Mouse (Mus musculus) heart, embryonic 10.5 days (tissue): ENCODE measurements around the gene Gramd1a. TPM values are rescaled to one million over a fixed set of nuclear protein-coding genes. Genes with fewer than 3 reads are reported as not detected.
A peak's percentile ranks its signal among the peaks of the same experiment; 100 is the strongest.

ENCODE experiments used
- DNase-seq: peaks from one replicate; pipeline ENCODE4 v3.0.0-alpha.2; 2017; ENCODE audit warnings: low spot score
- H3K27ac ChIP-seq: fragments of 300-500 bp; sonication (generic); 2 replicates; pipeline ENCODE4 v1.5.1; 2016; ENCODE audit warnings: mild to moderate bottlenecking
- H3K27me3 ChIP-seq: fragments of 300-500 bp; sonication (generic); 2 replicates; pipeline ENCODE4 v1.6.1; 2016; ENCODE audit warnings: mild to moderate bottlenecking; ENCODE audit not compliant: poor library complexity, insufficient read depth, severe bottlenecking
- H3K36me3 ChIP-seq: fragments of 300-500 bp; sonication (generic); 2 replicates; pipeline ENCODE4 v1.6.1; 2016; ENCODE audit warnings: mild to moderate bottlenecking, moderate library complexity
- H3K4me1 ChIP-seq: fragments of 300-500 bp; sonication (generic); 2 replicates; pipeline ENCODE4 v1.6.1; 2016; ENCODE audit warnings: mild to moderate bottlenecking
- H3K4me3 ChIP-seq: fragments of 300-500 bp; sonication (generic); 2 replicates; pipeline ENCODE4 v1.5.1; 2016; ENCODE audit warnings: mild to moderate bottlenecking, moderate library complexity
- H3K9me3 ChIP-seq: fragments of 300-500 bp; sonication (generic); 2 replicates; pipeline ENCODE4 v1.6.1; 2016; ENCODE audit warnings: mild to moderate bottlenecking, moderate library complexity
- WGBS: fragments of 180-500 bp; shearing (Covaris S2); methylation state at CpG from one replicate; pipeline ENCODE4 v1.1.7; 2016; 5-methylcytosine and 5-hydroxymethylcytosine counted together
- polyA plus RNA-seq: library from polyadenylated mRNA; unstranded; fragments of >200 nt; fragmentation: Nextera tagmentation; extraction: Ambion mirVana; gene quantifications from 2 replicates; pipeline ENCODE4 v1.2.1, GENCODE M21; 2016

Gene Gramd1a
- polyA plus RNA-seq, 1 experiment from 2014 or later: 70.9 TPM

DNA sequence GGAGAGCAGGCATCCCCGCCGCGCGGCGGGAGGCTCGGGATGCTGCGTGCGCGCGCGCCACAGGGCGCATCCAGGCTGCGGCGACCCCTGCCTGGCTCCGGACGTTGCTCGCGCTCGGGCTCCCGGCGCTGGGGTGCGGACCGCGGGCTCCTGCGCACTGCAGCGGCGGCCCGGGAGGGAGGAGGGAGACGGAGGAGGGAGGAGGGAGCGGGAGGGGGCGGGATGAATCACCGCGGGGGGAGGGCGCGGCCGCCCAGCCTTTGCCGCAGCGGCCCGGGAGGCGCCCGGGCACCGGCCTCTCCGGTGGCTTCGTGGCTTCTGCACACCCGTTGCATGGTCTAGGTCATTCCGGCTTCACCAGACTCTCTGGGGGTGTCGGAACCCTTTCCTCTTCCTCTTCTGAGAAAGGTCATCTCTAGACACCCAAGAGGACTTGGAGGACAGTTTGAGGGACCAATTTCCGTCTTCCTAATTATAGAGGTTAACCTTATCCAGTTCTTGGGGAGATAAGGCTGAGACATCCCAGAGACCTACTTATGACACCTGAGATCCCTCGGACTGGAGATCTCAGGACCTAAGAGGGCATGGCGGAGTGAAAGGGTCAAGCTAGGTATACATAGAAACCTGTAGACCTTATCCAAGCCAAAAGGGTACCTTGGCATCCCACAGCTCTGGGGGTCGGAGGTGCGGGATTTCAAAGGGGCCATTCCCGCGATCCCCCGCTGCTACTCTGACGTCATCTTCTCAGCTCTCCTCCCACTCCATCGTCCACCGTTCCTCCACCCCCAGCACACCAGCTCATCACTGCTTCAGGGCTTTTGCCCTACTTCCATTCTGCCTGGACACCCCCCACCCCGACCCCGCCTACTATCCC, 28.6 kb downstream of the Gramd1a start, which contains the start of gene Scn1b:
Scn1b (minus strand) TSS at position 153 of the 874 bp plus-strand sequence.
- Histone ChIP-seq H3K27ac (peak within 1 kb of the TSS; percentile 83), H3K36me3 (peaks cover 37% of the 10 kb centered on the region), H3K4me1 (peaks cover 25% of the 10 kb centered on the region), H3K4me3 (peak within 1 kb of the TSS; percentile 64), H3K27me3 (peaks cover 37% of the 10 kb centered on the region), H3K9me3 (no peaks in the 10 kb centered on the region)
- 2% methylated on average over 59 of the region's 60 CpGs for WGBS
- no peak for DNase-seq

DNA sequence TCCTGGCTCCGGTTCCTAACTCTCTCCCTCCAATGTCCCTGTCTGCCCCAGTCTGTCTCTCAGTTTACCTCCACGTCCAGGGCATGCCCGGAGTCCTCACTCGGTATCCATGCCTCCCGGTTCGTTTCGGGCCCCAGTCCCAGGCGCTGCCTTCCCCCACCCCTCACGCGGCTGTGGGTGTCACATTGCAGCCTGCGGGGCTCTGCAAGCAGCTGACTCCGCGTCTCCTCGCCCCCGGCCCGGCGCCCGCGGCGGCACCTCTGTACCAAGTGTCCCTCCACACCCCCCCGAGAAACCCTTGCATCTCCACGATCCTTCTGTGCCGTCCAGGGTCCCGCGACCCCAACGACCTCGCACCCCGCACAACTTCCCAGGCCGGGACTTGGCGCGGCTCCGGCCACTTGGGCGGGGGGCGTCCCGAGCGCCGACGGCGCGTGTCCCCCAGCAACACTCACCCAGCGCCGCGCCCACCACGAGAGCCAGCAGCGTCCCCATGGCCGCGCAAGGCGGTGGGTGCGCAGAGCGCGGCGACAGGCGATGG, 29.4 kb downstream of the Gramd1a start:
- peak overlapping the region; percentile 83 for H3K27ac ChIP-seq
- H3K9me3 ChIP-seq: no peaks in the 10 kb centered on the region
- H3K36me3 ChIP-seq: peaks cover 29% of the 10 kb centered on the region
- peaks cover 37% of the 10 kb centered on the region for H3K27me3 ChIP-seq
- H3K4me1 ChIP-seq: peaks cover 25% of the 10 kb centered on the region
- DNase-seq: no peak
- H3K4me3 ChIP-seq: peak overlapping the region; percentile 64
- under 1% methylated on average over 53 of the region's 53 CpGs for WGBS

- WGBS: 76% methylated on average over 13 of the region's 13 CpGs
- H3K27ac ChIP-seq: no peak overlapping the region
- H3K9me3 ChIP-seq: no peaks in the 10 kb centered on the region
- peaks cover 37% of the 10 kb centered on the region for H3K27me3 ChIP-seq
- peaks cover 18% of the 10 kb centered on the region for H3K36me3 ChIP-seq
- DNase-seq: no peak
- H3K4me1 ChIP-seq: peaks cover 25% of the 10 kb centered on the region
- H3K4me3 ChIP-seq: no peak overlapping the region
These were observed 30.6 kb downstream of the Gramd1a start for GRCm38 (mm10) chr7:31125116-31125515.

GRCm38 (mm10) chr7:31124381-31124780, 31.3 kb downstream of the Gramd1a start:
- no peak for DNase-seq
- no peaks in the 10 kb centered on the region for H3K9me3 ChIP-seq
- 75% methylated on average over 5 of the region's 5 CpGs for WGBS
- peaks cover 37% of the 10 kb centered on the region for H3K27me3 ChIP-seq
- H3K4me1 ChIP-seq: peaks cover 25% of the 10 kb centered on the region
- no peak overlapping the region for H3K4me3 ChIP-seq
- no peak overlapping the region for H3K27ac ChIP-seq
- H3K36me3 ChIP-seq: peaks cover 10% of the 10 kb centered on the region

DNA sequence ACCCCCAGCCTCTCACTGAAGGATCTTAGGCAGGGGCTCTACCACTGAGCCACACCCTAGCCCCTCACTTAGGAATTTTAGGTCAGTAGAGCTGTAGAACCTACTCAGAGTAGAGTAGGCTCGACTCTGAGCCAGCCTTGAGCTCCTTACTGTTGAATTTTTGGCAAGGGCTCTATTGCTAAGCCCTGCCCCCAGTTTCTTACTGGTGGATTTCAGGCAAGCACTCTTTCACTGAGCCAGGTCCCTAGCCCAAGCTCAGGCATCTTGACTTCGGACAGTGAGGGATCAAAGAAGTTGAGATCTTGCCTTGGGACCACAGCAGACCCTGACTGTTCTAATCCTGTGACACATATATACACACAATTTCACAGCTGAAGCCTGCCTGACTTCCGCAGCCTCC, 32.0 kb downstream of the Gramd1a start:
- Histone ChIP-seq H3K27ac (no peak overlapping the region), H3K36me3 (peaks cover 3% of the 10 kb centered on the region), H3K4me1 (peaks cover 25% of the 10 kb centered on the region), H3K27me3 (peaks cover 37% of the 10 kb centered on the region), H3K4me3 (no peak overlapping the region), H3K9me3 (no peaks in the 10 kb centered on the region)
- 71% methylated on average over 3 of the region's 3 CpGs for WGBS
- no peak for DNase-seq

DNA sequence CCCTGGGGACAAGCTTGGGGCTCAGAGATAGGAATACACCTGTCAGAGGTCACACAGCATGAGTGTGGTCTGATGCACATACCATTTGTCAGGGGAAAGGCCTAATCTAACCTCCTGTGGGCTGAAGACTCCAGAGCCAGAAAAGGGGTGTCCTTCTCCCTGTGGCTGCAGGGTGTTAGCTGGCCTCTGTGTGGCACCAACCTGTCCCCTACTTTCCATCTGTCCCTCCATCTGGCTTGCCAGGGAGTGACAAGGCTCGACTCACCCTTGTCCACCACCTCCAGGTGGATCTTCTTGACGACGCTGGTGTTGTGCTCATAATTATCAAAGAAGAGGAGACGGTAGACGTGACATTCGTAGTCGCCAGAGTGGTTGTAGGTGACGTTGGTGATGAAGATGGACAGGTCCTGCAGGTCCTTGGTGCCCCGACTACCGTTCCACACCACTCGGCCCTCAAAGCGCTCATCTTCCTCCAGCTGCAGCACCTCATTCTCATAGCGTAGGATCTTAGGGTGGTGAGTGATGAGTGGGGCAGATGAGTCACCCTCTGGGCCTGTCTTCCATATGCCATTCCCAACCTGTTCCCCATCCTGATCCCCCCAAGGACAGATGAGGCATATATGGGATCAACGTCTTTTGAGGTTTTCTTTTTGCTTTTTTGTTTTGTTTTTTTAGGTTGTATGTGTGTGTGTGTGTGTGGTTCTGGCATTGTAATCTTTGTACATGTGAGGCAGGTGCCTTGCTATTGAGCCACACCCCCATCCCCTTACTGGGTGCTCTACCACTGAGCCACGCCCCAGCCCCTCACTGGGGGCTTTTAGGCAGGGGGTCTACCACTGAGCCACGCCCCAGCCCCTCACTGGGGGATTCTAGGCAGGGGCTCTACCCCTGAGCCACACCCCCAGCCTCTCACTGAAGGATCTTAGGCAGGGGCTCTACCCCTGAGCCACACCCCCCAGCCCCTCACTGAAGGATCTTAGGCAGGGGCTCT, 32.8 kb downstream of the Gramd1a start:
- WGBS: 79% methylated on average over 16 of the region's 16 CpGs
- H3K4me1 ChIP-seq: peaks cover 17% of the 10 kb centered on the region
- peaks cover 34% of the 10 kb centered on the region for H3K27me3 ChIP-seq
- H3K4me3 ChIP-seq: no peak overlapping the region
- DNase-seq: no peak
- H3K27ac ChIP-seq: no peak overlapping the region
- H3K9me3 ChIP-seq: no peaks in the 10 kb centered on the region
- H3K36me3 ChIP-seq: no peaks in the 10 kb centered on the region

- Histone ChIP-seq H3K36me3 (no peaks in the 10 kb centered on the region), H3K4me1 (peaks cover 28% of the 10 kb centered on the region), H3K9me3 (no peaks in the 10 kb centered on the region), H3K4me3 (no peak overlapping the region), H3K27me3 (peaks cover 2% of the 10 kb centered on the region; the same call in 1 of the 2 replicates), H3K27ac (no peak overlapping the region)
- 81% methylated on average over 5 of the region's 5 CpGs for WGBS
- DNase-seq: no peak
These were observed 36.1 kb downstream of the Gramd1a start for GRCm38 (mm10) chr7:31119556-31119955.

DNA sequence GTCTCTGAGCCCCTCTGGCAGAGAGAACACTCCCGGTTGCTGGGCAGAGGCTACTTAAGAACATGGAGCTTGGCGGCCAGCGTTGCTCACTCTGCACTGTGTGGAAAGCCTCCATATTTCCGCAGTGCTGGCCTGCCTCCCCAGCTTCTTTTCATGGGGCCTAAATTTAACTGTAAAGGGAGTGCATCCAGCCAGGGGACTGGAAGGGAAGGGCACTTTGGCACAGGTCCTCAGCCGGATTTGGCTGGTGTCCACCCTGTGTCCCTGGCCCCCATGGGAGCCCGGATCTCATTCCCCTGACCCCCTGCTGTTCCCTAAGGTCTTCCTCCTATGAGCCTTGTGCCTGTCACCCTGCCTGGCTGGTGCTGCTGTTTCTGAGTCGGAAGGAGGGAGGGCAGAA, 37.2 kb downstream of the Gramd1a start:
- no peaks in the 10 kb centered on the region for H3K27me3 ChIP-seq
- no peaks in the 10 kb centered on the region for H3K9me3 ChIP-seq
- no peaks in the 10 kb centered on the region for H3K36me3 ChIP-seq
- 80% methylated on average over 7 of the region's 7 CpGs for WGBS
- peaks cover 37% of the 10 kb centered on the region for H3K4me1 ChIP-seq
- no peak overlapping the region for H3K27ac ChIP-seq
- H3K4me3 ChIP-seq: no peak overlapping the region
- DNase-seq: no peak

DNA sequence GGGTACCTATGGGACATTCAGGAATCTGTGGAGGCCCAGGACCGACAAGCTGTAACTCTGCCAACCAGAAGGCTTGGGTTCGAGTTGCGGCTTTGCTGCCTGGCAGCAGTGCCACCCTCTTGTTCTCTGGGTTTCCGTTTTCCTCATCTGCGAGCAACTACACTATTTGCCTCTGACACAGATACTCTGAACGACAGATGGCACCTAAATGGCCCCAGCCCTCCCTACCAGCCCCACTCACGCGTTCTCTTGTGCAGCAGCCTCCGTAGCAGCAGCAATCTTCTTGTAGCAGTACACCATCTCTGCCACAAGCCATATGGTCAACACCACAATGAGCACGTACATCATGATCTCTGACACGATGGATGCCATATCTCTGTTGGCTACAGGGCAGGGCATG, 38.2 kb downstream of the Gramd1a start:
- H3K4me1 ChIP-seq: peaks cover 42% of the 10 kb centered on the region
- WGBS: 89% methylated on average over 11 of the region's 11 CpGs

DNA sequence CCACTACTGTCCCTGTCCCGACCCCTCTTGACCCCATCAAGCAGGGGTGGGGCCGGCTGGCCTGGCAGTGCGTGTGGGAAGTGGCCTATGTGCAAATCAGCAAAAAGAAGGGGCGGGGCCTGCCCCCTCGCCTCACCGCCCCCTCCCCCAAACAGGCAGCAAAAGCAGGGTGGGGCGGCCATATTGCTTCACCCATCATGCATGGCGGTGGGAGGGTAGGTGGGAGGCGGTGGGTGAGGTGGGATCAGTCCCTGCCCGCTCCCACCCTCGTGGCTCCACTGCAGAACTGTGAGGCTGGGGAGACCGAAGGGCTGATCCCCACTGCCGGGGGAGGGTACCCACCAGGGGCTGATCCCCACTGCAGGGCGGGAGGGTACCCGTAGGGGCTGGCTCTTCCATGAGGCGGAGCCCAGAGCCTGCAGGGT, 39.0 kb downstream of the Gramd1a start:
- Histone ChIP-seq H3K36me3 (no peaks in the 10 kb centered on the region), H3K4me3 (peak overlapping the region; percentile 9; the same call in 1 of the 2 replicates), H3K27me3 (no peaks in the 10 kb centered on the region), H3K4me1 (peaks cover 46% of the 10 kb centered on the region), H3K27ac (peak overlapping the region; percentile 86), H3K9me3 (no peaks in the 10 kb centered on the region)
- DNase-seq: no peak
- 40% methylated on average over 16 of the region's 16 CpGs for WGBS

More for the DNA sequence above, 38.2 kb downstream of the Gramd1a start:
- no peaks in the 10 kb centered on the region for H3K9me3 ChIP-seq
- DNase-seq: no peak
- no peaks in the 10 kb centered on the region for H3K36me3 ChIP-seq
- no peak overlapping the region; the same call in 1 of the 2 replicates for H3K27ac ChIP-seq
- H3K4me3 ChIP-seq: no peak overlapping the region
- H3K27me3 ChIP-seq: no peaks in the 10 kb centered on the region

- peak; percentile 84 for DNase-seq
- H3K4me3 ChIP-seq: peak overlapping the region; percentile 42
- WGBS: 10% methylated on average over 17 of the region's 17 CpGs
- H3K4me1 ChIP-seq: peaks cover 55% of the 10 kb centered on the region
- no peaks in the 10 kb centered on the region for H3K9me3 ChIP-seq
- no peaks in the 10 kb centered on the region for H3K36me3 ChIP-seq
- peak overlapping the region; percentile 86 for H3K27ac ChIP-seq
- H3K27me3 ChIP-seq: no peaks in the 10 kb centered on the region
These were observed 40.1 kb downstream of the Gramd1a start for GRCm38 (mm10) chr7:31115587-31116043.

DNA sequence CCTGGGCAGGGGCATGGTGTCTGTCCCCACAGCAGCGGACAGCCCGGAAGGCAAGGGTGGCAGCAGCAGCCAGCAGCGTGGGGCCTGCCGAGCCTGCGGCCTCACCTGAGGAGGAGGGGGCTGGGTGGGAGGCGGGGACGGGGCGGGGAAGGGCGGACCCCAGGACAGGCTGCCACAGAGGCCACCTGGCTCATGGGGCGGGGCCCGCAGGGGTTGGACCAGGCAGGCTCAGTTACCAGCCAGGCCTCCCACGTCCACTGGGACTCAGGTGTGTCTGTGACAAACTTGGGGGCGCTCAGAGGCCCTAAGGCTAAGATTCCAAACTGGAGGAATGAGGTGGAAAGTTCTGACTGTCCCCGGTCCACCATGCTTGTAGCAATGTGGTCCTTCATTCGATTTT, 40.5 kb downstream of the Gramd1a start, which contains the start of gene Hpn:
Hpn (minus strand) TSS at position 109 of the 400 bp plus-strand sequence.
- WGBS: 7% methylated on average over 11 of the region's 15 CpGs
- Histone ChIP-seq H3K36me3 (no peaks in the 10 kb centered on the region), H3K4me3 (peak within 1 kb of the TSS; percentile 42), H3K4me1 (peaks cover 55% of the 10 kb centered on the region), H3K27me3 (no peaks in the 10 kb centered on the region), H3K9me3 (no peaks in the 10 kb centered on the region), H3K27ac (peak within 1 kb of the TSS; percentile 86)
- no peak for DNase-seq
